Mouse (Mus musculus) midbrain, embryonic 14.5 days (tissue): ENCODE results near the gene Eml2. TPM values are rescaled to one million over a fixed set of nuclear protein-coding genes. Genes with fewer than 3 reads are reported as not detected.

Experiments
- ATAC-seq: fragments of 200-750 bp; cut with Nextera tagmentation; 2 replicates; pipeline ENCODE4 v1.8.0; 2017; ENCODE audit warnings: moderate number of reproducible peaks, moderate library complexity; ENCODE audit not compliant: low FRiP score, low TSS enrichment
- DNase-seq: peaks from one replicate; pipeline ENCODE4 v3.0.0-alpha.2; 2015
- H3K27ac ChIP-seq: fragments of 300-500 bp; sonication (generic); replicated peaks from 2 replicates; pipeline ENCODE4 v1.5.1; 2014; ENCODE audit warnings: mild to moderate bottlenecking, low read depth, low read length, moderate library complexity
- H3K27me3 ChIP-seq: fragments of 300-500 bp; sonication (generic); 2 replicates; pipeline ENCODE4 v1.6.1; 2014; ENCODE audit warnings: low read length, control low read depth, mixed read lengths; ENCODE audit not compliant: control insufficient read depth, insufficient read depth
- H3K36me3 ChIP-seq: fragments of 300-500 bp; sonication (generic); 2 replicates; pipeline ENCODE4 v1.6.1; 2014; ENCODE audit warnings: low read length, control low read depth; ENCODE audit not compliant: control insufficient read depth, insufficient read depth
- H3K4me1 ChIP-seq: fragments of 300-500 bp; sonication (generic); 2 replicates; pipeline ENCODE4 v1.6.1; 2014; ENCODE audit warnings: mild to moderate bottlenecking, antibody characterized with exemption, low read length, control low read depth; ENCODE audit not compliant: control insufficient read depth, insufficient read depth
- H3K4me2 ChIP-seq: fragments of 300-500 bp; sonication (generic); 2 replicates; pipeline ENCODE4 v1.6.1; 2014; ENCODE audit warnings: mild to moderate bottlenecking, low read length, moderate library complexity
- H3K4me3 ChIP-seq: fragments of 300-500 bp; sonication (generic); replicated peaks from 2 replicates; pipeline ENCODE4 v1.5.1; 2014; ENCODE audit warnings: low read depth, low read length
- H3K9ac ChIP-seq: fragments of 300-500 bp; sonication (generic); replicated peaks from 2 replicates; pipeline ENCODE4 v1.6.1; 2014; ENCODE audit warnings: mild to moderate bottlenecking, low read length, moderate library complexity
- H3K9me3 ChIP-seq: fragments of 300-500 bp; sonication (generic); 2 replicates; pipeline ENCODE4 v1.6.1; 2016; ENCODE audit warnings: low read length, control low read depth, mixed read lengths; ENCODE audit not compliant: control insufficient read depth
- WGBS: fragments of 180-500 bp; shearing (Covaris S2); extraction: QIAGEN DNeasy Blood & Tissue Kit; methylation state at CpG from one replicate; pipeline ENCODE4 v1.1.7; 2014; 5-methylcytosine and 5-hydroxymethylcytosine counted together
- polyA plus RNA-seq: library from polyadenylated mRNA; unstranded; fragments of >200 nt; fragmentation: Nextera tagmentation; extraction: Ambion mirVana; gene quantifications from 2 replicates; pipeline ENCODE4 v1.2.1, GENCODE M21; 2014

Eml2 gene
- polyA plus RNA-seq, 1 experiment from 2014 or later: 2.6 TPM

- DNase-seq (peak; percentile 63), ATAC-seq (no peak)
- WGBS: 64% methylated on average over 6 of the region's 6 CpGs
- H3K9me3 ChIP-seq: no peaks in the 10 kb centered on the region
- no peak overlapping the region for H3K4me2 ChIP-seq
- H3K4me1 ChIP-seq: no peaks in the 10 kb centered on the region
- peaks cover 79% of the 10 kb centered on the region for H3K36me3 ChIP-seq
- no peaks in the 10 kb centered on the region for H3K27me3 ChIP-seq
- H3K4me3 ChIP-seq: no peak overlapping the region
- H3K27ac ChIP-seq: no peak overlapping the region
- H3K9ac ChIP-seq: no peak overlapping the region
Measured at GRCm38 (mm10) chr7:19196676-19197075, 20.5 kb downstream of the Eml2 start.

- Histone ChIP-seq H3K27me3 (no peaks in the 10 kb centered on the region), H3K9me3 (no peaks in the 10 kb centered on the region), H3K4me2 (no peak overlapping the region), H3K27ac (no peak overlapping the region), H3K4me3 (no peak overlapping the region), H3K9ac (no peak overlapping the region), H3K36me3 (peaks cover 70% of the 10 kb centered on the region), H3K4me1 (no peaks in the 10 kb centered on the region)
- no peak for DNase-seq
- 36% methylated on average over 2 of the region's 2 CpGs for WGBS
- ATAC-seq: no peak
Measured at GRCm38 (mm10) chr7:19197985-19198384, 21.8 kb downstream of the Eml2 start.

GRCm38 (mm10) chr7:19201660-19202059, 25.4 kb downstream of the Eml2 start:
- Histone ChIP-seq H3K9ac (no peak overlapping the region), H3K36me3 (peaks cover 59% of the 10 kb centered on the region), H3K4me3 (no peak overlapping the region), H3K4me1 (no peaks in the 10 kb centered on the region), H3K27me3 (no peaks in the 10 kb centered on the region), H3K9me3 (no peaks in the 10 kb centered on the region), H3K27ac (no peak overlapping the region), H3K4me2 (no peak overlapping the region)
- no peak for DNase-seq
- WGBS: 71% methylated on average over 15 of the region's 15 CpGs
- 0 out of 2 replicates have a peak, but pooled peaks have one; percentile 46 for ATAC-seq

GRCm38 (mm10) chr7:19202065-19202850, 26.0 kb downstream of the Eml2 start:
- Histone ChIP-seq H3K4me1 (no peaks in the 10 kb centered on the region), H3K27me3 (no peaks in the 10 kb centered on the region), H3K36me3 (peaks cover 53% of the 10 kb centered on the region), H3K27ac (no peak overlapping the region), H3K4me3 (no peak overlapping the region), H3K9ac (no peak overlapping the region), H3K9me3 (no peaks in the 10 kb centered on the region), H3K4me2 (no peak overlapping the region)
- WGBS: 63% methylated on average over 15 of the region's 15 CpGs
- ATAC-seq: 0 out of 2 replicates have a peak, but pooled peaks have one; percentile 8
- DNase-seq: no peak

- 83% methylated on average over 13 of the region's 13 CpGs for WGBS
- Histone ChIP-seq H3K36me3 (peaks cover 20% of the 10 kb centered on the region), H3K9me3 (no peaks in the 10 kb centered on the region), H3K9ac (no peak overlapping the region), H3K4me3 (no peak overlapping the region), H3K27me3 (no peaks in the 10 kb centered on the region), H3K4me1 (peaks cover 9% of the 10 kb centered on the region), H3K4me2 (no peak overlapping the region), H3K27ac (no peak overlapping the region)
- ATAC-seq (no peak), DNase-seq (no peak)
Measured at GRCm38 (mm10) chr7:19208201-19208910, 32.1 kb downstream of the Eml2 start.

- Histone ChIP-seq H3K9me3 (no peaks in the 10 kb centered on the region), H3K36me3 (peaks cover 16% of the 10 kb centered on the region), H3K27ac (no peak overlapping the region), H3K9ac (no peak overlapping the region), H3K4me3 (no peak overlapping the region), H3K27me3 (no peaks in the 10 kb centered on the region), H3K4me1 (peaks cover 9% of the 10 kb centered on the region), H3K4me2 (no peak overlapping the region)
- ATAC-seq (no peak), DNase-seq (peak; percentile 83)
- 48% methylated on average over 7 of the region's 7 CpGs for WGBS
Measured at GRCm38 (mm10) chr7:19208944-19209472, 32.8 kb downstream of the Eml2 start.

GRCm38 (mm10) chr7:19209494-19209893, 33.3 kb downstream of the Eml2 start:
- no peak overlapping the region for H3K4me2 ChIP-seq
- WGBS: 80% methylated on average over 4 of the region's 4 CpGs

GRCm38 (mm10) chr7:19210010-19210409, 33.8 kb downstream of the Eml2 start:
- WGBS: 94% methylated on average over 5 of the region's 5 CpGs

More at GRCm38 (mm10) chr7:19209494-19209893, 33.3 kb downstream of the Eml2 start:
- DNase-seq: no peak
- no peak overlapping the region for H3K4me3 ChIP-seq
- peaks cover 11% of the 10 kb centered on the region for H3K36me3 ChIP-seq
- H3K27ac ChIP-seq: no peak overlapping the region
- H3K9me3 ChIP-seq: no peaks in the 10 kb centered on the region
- peaks cover 9% of the 10 kb centered on the region for H3K4me1 ChIP-seq
- no peaks in the 10 kb centered on the region for H3K27me3 ChIP-seq
- no peak overlapping the region for H3K9ac ChIP-seq
- no peak for ATAC-seq

More at GRCm38 (mm10) chr7:19210010-19210409, 33.8 kb downstream of the Eml2 start:
- Histone ChIP-seq H3K9me3 (no peaks in the 10 kb centered on the region), H3K4me1 (peaks cover 9% of the 10 kb centered on the region), H3K27me3 (no peaks in the 10 kb centered on the region), H3K4me3 (no peak overlapping the region), H3K36me3 (peaks cover 8% of the 10 kb centered on the region), H3K4me2 (no peak overlapping the region), H3K27ac (no peak overlapping the region), H3K9ac (no peak overlapping the region)
- ATAC-seq (no peak), DNase-seq (no peak)
